Mouse (Mus musculus) heart, postnatal 0 days (tissue): ENCODE data around the gene Ralgps2. TPM values are rescaled to one million over a fixed set of nuclear protein-coding genes. Genes with fewer than 3 reads are reported as not detected.

ENCODE experiments used
- ATAC-seq: fragments of 200-750 bp; cut with Nextera tagmentation; 2 replicates; pipeline ENCODE4 v1.8.0; 2017; ENCODE audit warnings: low read depth, moderate number of reproducible peaks, moderate library complexity; ENCODE audit not compliant: insufficient read depth
- DNase-seq: peaks from one replicate; pipeline ENCODE4 v3.0.0-alpha.2; 2016; ENCODE audit warnings: low spot score
- H3K27ac ChIP-seq: fragments of 300-500 bp; sonication (generic); 2 replicates; pipeline ENCODE4 v1.5.1; 2014; ENCODE audit warnings: low read depth, mild to moderate bottlenecking
- H3K27me3 ChIP-seq: fragments of 300-500 bp; sonication (generic); 2 replicates; pipeline ENCODE4 v1.6.1; 2014; ENCODE audit warnings: low read length, mixed read lengths; ENCODE audit not compliant: control insufficient read depth, insufficient read depth
- H3K36me3 ChIP-seq: fragments of 300-500 bp; sonication (generic); replicated peaks from 2 replicates; pipeline ENCODE4 v1.6.1; 2014; ENCODE audit warnings: low read length, mixed read lengths; ENCODE audit not compliant: control insufficient read depth, insufficient read depth
- H3K4me1 ChIP-seq: fragments of 300-500 bp; sonication (generic); 2 replicates; pipeline ENCODE4 v1.6.1; 2014; ENCODE audit warnings: antibody characterized with exemption; ENCODE audit not compliant: control insufficient read depth, insufficient read depth
- H3K4me2 ChIP-seq: fragments of 300-500 bp; sonication (generic); 2 replicates; pipeline ENCODE4 v1.6.1; 2014; ENCODE audit warnings: low read depth, mild to moderate bottlenecking, low read length, moderate library complexity
- H3K4me3 ChIP-seq: fragments of 300-500 bp; sonication (generic); 2 replicates; pipeline ENCODE4 v1.5.1; 2014; ENCODE audit warnings: low read depth, low read length
- H3K9ac ChIP-seq: fragments of 300-500 bp; sonication (generic); replicated peaks from 2 replicates; pipeline ENCODE4 v1.6.1; 2014; ENCODE audit warnings: low read depth, low read length, mixed read lengths
- H3K9me3 ChIP-seq: fragments of 300-500 bp; sonication (generic); replicated peaks from 2 replicates; pipeline ENCODE4 v1.6.1; 2016; ENCODE audit warnings: low read length; ENCODE audit not compliant: control insufficient read depth
- CTCF ChIP-seq: IDR thresholded peaks from 2 replicates; pipeline ENCODE4 v1.5.1; 2016; ENCODE audit warnings: antibody characterized with exemption, control low read depth, low read depth
- EP300 ChIP-seq: IDR thresholded peaks from 2 replicates; pipeline ENCODE4 v1.6.1; 2016; ENCODE audit warnings: antibody characterized with exemption, low read depth
- WGBS: fragments of 180-500 bp; shearing (Covaris S2); extraction: QIAGEN DNeasy Blood & Tissue Kit; methylation state at CpG from one replicate; pipeline ENCODE4 v1.1.7; 2014; 5-methylcytosine and 5-hydroxymethylcytosine counted together
- polyA plus RNA-seq: library from polyadenylated mRNA; unstranded; fragments of >200 nt; fragmentation: Nextera tagmentation; extraction: Ambion mirVana; gene quantifications from 2 replicates; pipeline ENCODE4 v1.2.1, GENCODE M21; 2015
- total RNA-seq: library from RNA; depleted of rRNA; stranded (reverse); fragments of >200 nt; gene quantifications from 2 replicates; pipeline ENCODE4 v1.2.3, GENCODE M21; 2014; ENCODE audit warnings: low replicate concordance

The Ralgps2 gene
- total and polyA plus RNA-seq, 2 experiments from 2014 or later = 24.5 to 34.3 TPM

GRCm38 (mm10) chr1:156775983-156776382 is 163.4 kb downstream of the Ralgps2 start:
- Histone ChIP-seq H3K27me3 (no peaks in the 10 kb centered on the region), H3K9me3 (no peaks in the 10 kb centered on the region), H3K4me1 (peaks cover 14% of the 10 kb centered on the region), H3K36me3 (no peaks in the 10 kb centered on the region), H3K4me2 (no peak overlapping the region), H3K4me3 (no peak overlapping the region), H3K9ac (no peak overlapping the region), H3K27ac (no peak overlapping the region)
- DNase-seq = no peak
- TF ChIP-seq EP300 (no peak), CTCF (no peak)
- 88% methylated on average over 7 of the region's 7 CpGs for WGBS
- no peak for ATAC-seq

- no peaks in the 10 kb centered on the region for H3K9me3 ChIP-seq
- H3K4me2 ChIP-seq = no peak overlapping the region
- ATAC-seq (no peak), DNase-seq (no peak)
- H3K36me3 ChIP-seq = no peaks in the 10 kb centered on the region
- TF ChIP-seq CTCF (no peak), EP300 (no peak)
- H3K4me1 ChIP-seq = peaks cover 6% of the 10 kb centered on the region; the same call in 1 of the 2 replicates
- no peak overlapping the region for H3K27ac ChIP-seq
- no peak overlapping the region for H3K4me3 ChIP-seq
- H3K9ac ChIP-seq = no peak overlapping the region
- 81% methylated on average over 4 of the region's 4 CpGs for WGBS
- no peaks in the 10 kb centered on the region for H3K27me3 ChIP-seq
These were observed 164.2 kb downstream of the Ralgps2 start for GRCm38 (mm10) chr1:156775190-156775589.

GRCm38 (mm10) chr1:156770845-156771244 is 168.6 kb downstream of the Ralgps2 start:
- H3K4me1 ChIP-seq = no peaks in the 10 kb centered on the region
- H3K27ac ChIP-seq = no peak overlapping the region
- ATAC-seq = no peak
- H3K9me3 ChIP-seq = peaks cover 12% of the 10 kb centered on the region
- TF ChIP-seq CTCF (no peak), EP300 (no peak)
- DNase-seq = no peak
- H3K27me3 ChIP-seq = no peaks in the 10 kb centered on the region
- 93% methylated on average over 10 of the region's 10 CpGs for WGBS
- H3K9ac ChIP-seq = no peak overlapping the region
- H3K36me3 ChIP-seq = no peaks in the 10 kb centered on the region
- H3K4me3 ChIP-seq = no peak overlapping the region
- H3K4me2 ChIP-seq = no peak overlapping the region

- no peaks in the 10 kb centered on the region for H3K36me3 ChIP-seq
- no peak overlapping the region for H3K4me2 ChIP-seq
- no peaks in the 10 kb centered on the region for H3K27me3 ChIP-seq
- 76% methylated on average over 18 of the region's 18 CpGs for WGBS
- no peak for DNase-seq
- H3K4me1 ChIP-seq = no peaks in the 10 kb centered on the region
- ATAC-seq = no peak
- no peak for TF ChIP-seq CTCF
- no peak for TF ChIP-seq EP300
- H3K4me3 ChIP-seq = no peak overlapping the region
- H3K9ac ChIP-seq = no peak overlapping the region
- H3K27ac ChIP-seq = no peak overlapping the region
- H3K9me3 ChIP-seq = peaks cover 12% of the 10 kb centered on the region
These were observed 169.7 kb downstream of the Ralgps2 start for GRCm38 (mm10) chr1:156769621-156770297.

- no peak overlapping the region for H3K27ac ChIP-seq
- H3K36me3 ChIP-seq = no peaks in the 10 kb centered on the region
- no peaks in the 10 kb centered on the region for H3K4me1 ChIP-seq
- H3K27me3 ChIP-seq = no peaks in the 10 kb centered on the region
- no peak for ATAC-seq
- H3K9ac ChIP-seq = no peak overlapping the region
- no peak for DNase-seq
- peaks cover 12% of the 10 kb centered on the region for H3K9me3 ChIP-seq
- H3K4me3 ChIP-seq = no peak overlapping the region
- WGBS = 59% methylated on average over 5 of the region's 5 CpGs
- TF ChIP-seq CTCF (no peak), EP300 (no peak)
- no peak overlapping the region for H3K4me2 ChIP-seq
These were observed 170.3 kb downstream of the Ralgps2 start for GRCm38 (mm10) chr1:156769163-156769562.

- Histone ChIP-seq H3K36me3 (no peaks in the 10 kb centered on the region), H3K27ac (no peak overlapping the region), H3K4me2 (no peak overlapping the region), H3K9ac (no peak overlapping the region), H3K4me1 (peaks cover 6% of the 10 kb centered on the region; the same call in 1 of the 2 replicates), H3K27me3 (no peaks in the 10 kb centered on the region), H3K4me3 (no peak overlapping the region), H3K9me3 (peaks cover 12% of the 10 kb centered on the region)
- no peak for ATAC-seq
- TF ChIP-seq EP300 = no peak
- no peak for TF ChIP-seq CTCF
- 79% methylated on average over 3 of the region's 3 CpGs for WGBS
- DNase-seq = no peak
These were observed 174.1 kb downstream of the Ralgps2 start for GRCm38 (mm10) chr1:156765311-156765710.
